8 mouse cellular contexts compared by ENCODE assay signal in genomic region chr15:78927788-78928457, GRCm38 (mm10). TPM values are rescaled to one million over a fixed set of nuclear protein-coding genes. Genes with fewer than 3 reads are reported as not detected.
A peak's percentile ranks its signal among the peaks of the same experiment; 100 is the strongest.
DNase-seq lines count a peak whose midpoint lies in the region; ATAC-seq lines count a peak whose summit lies in the region.

No protein-coding gene starts in this region.

- DNase-seq in cerebellum, postnatal 10 days, result peak; percentile 46
- DNase-seq in cerebellum, adult 18-20 months, result no peak
- peak; percentile 94 for DNase-seq in embryonic facial prominence, embryonic 10.5 days (ENCODE audit: low spot score)
- peak; percentile 91 for DNase-seq in heart, embryonic 10.5 days (ENCODE audit: low spot score)
- DNase-seq in kidney, adult 9 months, result peak; percentile 71
- peak; percentile 88 to 92 for DNase-seq in thymus, adult 18-20 months

- peaks cover 13% of the 10 kb centered on the region for H3K27me3 ChIP-seq in embryonic facial prominence, embryonic 10.5 days (replicated peaks; ENCODE audit: low read depth, poor library complexity, severe bottlenecking)
- H3K27me3 ChIP-seq in heart, embryonic 10.5 days (ENCODE audit: insufficient read depth, poor library complexity, severe bottlenecking), result no peaks in the 10 kb centered on the region
- no peaks in the 10 kb centered on the region for H3K27me3 ChIP-seq in lung, embryonic 16.5 days (ENCODE audit: control insufficient read depth, insufficient read depth, low read depth, low read length)

- WGBS in embryonic facial prominence, embryonic 10.5 days, result under 1% methylated on average over 34 of the region's 35 CpGs
- under 1% methylated on average over 34 of the region's 35 CpGs for WGBS in heart, embryonic 10.5 days
- under 1% methylated on average over 30 of the region's 35 CpGs for WGBS in lung, embryonic 16.5 days

- H3K9ac ChIP-seq in lung, embryonic 16.5 days (ENCODE audit: low read length), result peak overlapping the region; percentile 70

- peak overlapping the region; percentile 69 for H3K4me2 ChIP-seq in lung, embryonic 16.5 days (ENCODE audit: low read depth, low read length)

- H3K4me3 ChIP-seq in embryonic facial prominence, embryonic 10.5 days, result peak overlapping the region; percentile 56
- H3K4me3 ChIP-seq in heart, embryonic 10.5 days, result peak overlapping the region; percentile 62
- H3K4me3 ChIP-seq in lung, embryonic 16.5 days (ENCODE audit: low read length), result peak overlapping the region; percentile 55

- ATAC-seq in lung, embryonic 16.5 days (ENCODE audit: low read depth), result peak; percentile 63
- peak; percentile 72 for ATAC-seq in neutrophil, adult 5-6 weeks (ENCODE audit: extremely low read depth, insufficient number of reproducible peaks, low FRiP score, poor library complexity, severe bottlenecking)

- H3K4me1 ChIP-seq in embryonic facial prominence, embryonic 10.5 days, result peaks cover 50% of the 10 kb centered on the region
- peaks cover 57% of the 10 kb centered on the region for H3K4me1 ChIP-seq in heart, embryonic 10.5 days
- H3K4me1 ChIP-seq in lung, embryonic 16.5 days (replicated peaks; ENCODE audit: control insufficient read depth, insufficient read depth, low read length), result peaks cover 34% of the 10 kb centered on the region

- peak overlapping the region; percentile 88 for H3K27ac ChIP-seq in embryonic facial prominence, embryonic 10.5 days (replicated peaks)
- H3K27ac ChIP-seq in heart, embryonic 10.5 days, result peak overlapping the region; percentile 92
- H3K27ac ChIP-seq in lung, embryonic 16.5 days (ENCODE audit: low read length), result peak overlapping the region; percentile 97

- H3K9me3 ChIP-seq in embryonic facial prominence, embryonic 10.5 days, result no peaks in the 10 kb centered on the region
- H3K9me3 ChIP-seq in heart, embryonic 10.5 days, result no peaks in the 10 kb centered on the region
- no peaks in the 10 kb centered on the region for H3K9me3 ChIP-seq in lung, embryonic 16.5 days (ENCODE audit: control insufficient read depth, low read length)

- H3K36me3 ChIP-seq in embryonic facial prominence, embryonic 10.5 days (replicated peaks), result peaks cover 13% of the 10 kb centered on the region
- H3K36me3 ChIP-seq in heart, embryonic 10.5 days, result peaks cover 13% of the 10 kb centered on the region
- H3K36me3 ChIP-seq in lung, embryonic 16.5 days (ENCODE audit: control insufficient read depth, insufficient read depth, low read length), result no peaks in the 10 kb centered on the region; the same call in 1 of the 2 replicates

RNA-seq across cellular contexts. Expression of gene Lgals1, which starts 1.4 kb away (rescaled TPM):
- 241 and 316 TPM in 2 replicates for polyA plus RNA-seq in embryonic facial prominence, embryonic 10.5 days (2016; fragmentation: Nextera tagmentation; extraction: Ambion mirVana)
- polyA plus RNA-seq in heart, embryonic 10.5 days (2016; fragmentation: Nextera tagmentation; extraction: Ambion mirVana), result 427 and 466 TPM in 2 replicates
- 796 and 862 TPM in 2 replicates for polyA plus RNA-seq in lung, embryonic 16.5 days (2015; fragmentation: Nextera tagmentation; extraction: Ambion mirVana)
- total RNA-seq in neutrophil, adult 5-6 weeks (2017), result 31.7 and 43.2 TPM in 2 replicates

RNA-seq across cellular contexts. Expression of gene Nol12, which starts 6.8 kb away (rescaled TPM):
- 69.2 and 71.5 TPM in 2 replicates for polyA plus RNA-seq in embryonic facial prominence, embryonic 10.5 days (2016; fragmentation: Nextera tagmentation; extraction: Ambion mirVana)
- polyA plus RNA-seq in heart, embryonic 10.5 days (2016; fragmentation: Nextera tagmentation; extraction: Ambion mirVana), result 45.8 and 70.0 TPM in 2 replicates
- 43.0 and 48.3 TPM in 2 replicates for polyA plus RNA-seq in lung, embryonic 16.5 days (2015; fragmentation: Nextera tagmentation; extraction: Ambion mirVana)
- 18.9 and 22.6 TPM in 2 replicates for total RNA-seq in neutrophil, adult 5-6 weeks (2017)

RNA-seq across cellular contexts. Expression of gene Pdxp, which starts 14.2 kb away (rescaled TPM):
- polyA plus RNA-seq in embryonic facial prominence, embryonic 10.5 days (2016; fragmentation: Nextera tagmentation; extraction: Ambion mirVana), result 32.6 and 36.5 TPM in 2 replicates
- 26.5 and 35.7 TPM in 2 replicates for polyA plus RNA-seq in heart, embryonic 10.5 days (2016; fragmentation: Nextera tagmentation; extraction: Ambion mirVana)
- 6.8 and 8.0 TPM in 2 replicates for polyA plus RNA-seq in lung, embryonic 16.5 days (2015; fragmentation: Nextera tagmentation; extraction: Ambion mirVana)
- 2.1 and 3.7 TPM in 2 replicates for total RNA-seq in neutrophil, adult 5-6 weeks (2017)

RNA-seq across cellular contexts. Expression of gene Triobp, which starts 19.6 kb away (rescaled TPM):
- 46.7 and 49.4 TPM in 2 replicates for polyA plus RNA-seq in embryonic facial prominence, embryonic 10.5 days (2016; fragmentation: Nextera tagmentation; extraction: Ambion mirVana)
- 63.6 and 68.2 TPM in 2 replicates for polyA plus RNA-seq in heart, embryonic 10.5 days (2016; fragmentation: Nextera tagmentation; extraction: Ambion mirVana)
- 44.6 and 51.3 TPM in 2 replicates for polyA plus RNA-seq in lung, embryonic 16.5 days (2015; fragmentation: Nextera tagmentation; extraction: Ambion mirVana)
- 37.2 and 41.9 TPM in 2 replicates for total RNA-seq in neutrophil, adult 5-6 weeks (2017)

RNA-seq across cellular contexts. Expression of gene Sh3bp1, which starts 28.4 kb away (rescaled TPM):
- 35.6 and 36.1 TPM in 2 replicates for polyA plus RNA-seq in embryonic facial prominence, embryonic 10.5 days (2016; fragmentation: Nextera tagmentation; extraction: Ambion mirVana)
- 33.8 and 44.4 TPM in 2 replicates for polyA plus RNA-seq in heart, embryonic 10.5 days (2016; fragmentation: Nextera tagmentation; extraction: Ambion mirVana)
- 37.3 and 41.8 TPM in 2 replicates for polyA plus RNA-seq in lung, embryonic 16.5 days (2015; fragmentation: Nextera tagmentation; extraction: Ambion mirVana)
- 31.8 and 39.0 TPM in 2 replicates for total RNA-seq in neutrophil, adult 5-6 weeks (2017)

Comparison
In these comparisons a context has a peak if more than half of its experiments do, and no peak if none do; other contexts are left out.
1. DNase-seq: peak in cerebellum, postnatal 10 days (2 of 2), embryonic facial prominence, embryonic 10.5 days (single experiment), heart, embryonic 10.5 days (single experiment), kidney, adult 9 months (single experiment) and thymus, adult 18-20 months (2 of 2); none in cerebellum, adult 18-20 months (0 of 2).
2. Peak in every context shown above with its lines, with median percentiles within 50 percentile points of each other: H3K27ac ChIP-seq and H3K4me3 ChIP-seq.